8 mouse cellular contexts compared by ENCODE assay signal in the genomic region with DNA sequence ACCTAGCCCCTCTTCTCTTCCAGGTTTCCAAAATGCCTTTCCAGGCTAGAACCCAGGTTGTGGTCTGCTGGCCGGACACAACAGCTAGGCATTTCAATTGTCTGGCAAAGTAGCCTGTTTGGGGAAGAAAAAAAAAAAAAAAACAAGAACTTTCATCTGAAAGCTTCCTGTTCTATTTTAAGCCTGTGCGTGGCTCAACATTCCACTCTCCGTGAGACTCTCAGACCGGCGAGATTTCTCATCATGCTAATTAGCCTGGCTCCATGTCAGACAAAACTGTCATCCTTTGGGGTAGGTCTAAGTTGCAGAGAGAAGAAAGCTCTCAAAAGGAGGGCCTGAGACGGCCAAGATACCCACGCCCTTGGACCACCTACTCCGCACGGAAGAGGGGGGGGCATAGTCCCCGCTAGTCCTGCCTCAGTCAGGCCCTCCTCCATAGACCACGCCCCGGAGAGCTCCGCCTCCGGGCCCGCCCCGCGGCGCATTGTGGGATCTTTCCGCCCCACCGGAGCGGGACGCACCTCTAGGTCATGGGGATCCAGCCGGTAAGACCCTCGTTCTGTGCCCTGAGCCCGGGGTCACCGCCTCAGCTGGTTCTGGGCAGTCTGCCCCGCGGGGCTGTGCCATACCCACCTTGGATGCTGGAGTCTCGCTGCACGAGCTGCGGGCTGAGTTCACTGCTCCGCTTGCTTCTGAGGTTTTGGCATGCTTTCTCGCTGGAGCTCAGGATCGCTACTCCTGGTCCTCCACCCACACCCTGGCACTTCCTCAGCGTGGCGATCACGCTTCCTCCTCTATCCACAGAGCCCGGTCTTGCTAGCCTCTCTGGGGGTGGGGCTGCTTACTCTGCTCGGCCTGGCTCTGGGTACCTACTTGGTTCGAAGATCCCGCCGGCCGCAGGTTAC. TPM values are rescaled to one million over a fixed set of nuclear protein-coding genes. Genes with fewer than 3 reads are reported as not detected.
A peak's percentile ranks its signal among the peaks of the same experiment; 100 is the strongest.
DNase-seq lines count a peak whose midpoint lies in the region; ATAC-seq and TF ChIP-seq lines count a peak whose summit lies in the region.

A gene (plus strand): TSS at position 51 of the 905 bp plus-strand sequence.

- TF ChIP-seq CTCF in MEL (IDR thresholded peaks at IDR 0.05 in 2 of 3, conservative IDR thresholded peaks at IDR 0.05 in 1 of 3; ENCODE audit: control insufficient read depth in 1 of 3, insufficient read depth in 1 of 3, low read depth in 2 of 3, low read length in 3 of 3, poor library complexity in 1 of 3, severe bottlenecking in 1 of 3): no peak
- no peak for TF ChIP-seq CTCF in forebrain, postnatal 0 days (IDR thresholded peaks at IDR 0.05; ENCODE audit: low read depth)
- TF ChIP-seq CTCF in layer of hippocampus, adult 2 months (conservative IDR thresholded peaks at IDR 0.05): no peak
- no peak for TF ChIP-seq CTCF in lung, embryonic 14.5 days (IDR thresholded peaks at IDR 0.05; ENCODE audit: low read depth)
- no peak for TF ChIP-seq CTCF in olfactory bulb, adult 2 months (IDR thresholded peaks at IDR 0.05; ENCODE audit: insufficient read depth, low read depth, low read length)
- TF ChIP-seq CTCF in thymus, adult 2 months (IDR thresholded peaks at IDR 0.05; ENCODE audit: borderline replicate concordance, control insufficient read depth, extremely low read depth, insufficient read depth, low read length, poor library complexity): peak; percentile 56; the same call in 1 of the 2 replicates

- WGBS in forebrain, postnatal 0 days: 1% methylated on average over 43 of the region's 43 CpGs
- 1% methylated on average over 43 of the region's 43 CpGs for WGBS in lung, embryonic 14.5 days
- WGBS in olfactory bulb, adult 2 months: 2% methylated on average over 43 of the region's 43 CpGs
- 1% methylated on average over 43 of the region's 43 CpGs for WGBS in thymus, adult 2 months

- H3K27ac ChIP-seq in MEL (ENCODE audit: control insufficient read depth, low read depth, low read length): peak within 1 kb of the TSS; percentile 91
- H3K27ac ChIP-seq in forebrain, postnatal 0 days (ENCODE audit: low read depth, low read length): no peak within 1 kb of the TSS
- peak within 1 kb of the TSS; percentile 65; the same call in 1 of the 2 replicates for H3K27ac ChIP-seq in layer of hippocampus, adult 2 months
- peak within 1 kb of the TSS; percentile 72 for H3K27ac ChIP-seq in lung, embryonic 14.5 days (ENCODE audit: low read depth)
- no peak within 1 kb of the TSS for H3K27ac ChIP-seq in olfactory bulb, adult 2 months (ENCODE audit: insufficient read depth, low read depth, low read length)
- no peak within 1 kb of the TSS for H3K27ac ChIP-seq in thymus, adult 2 months (ENCODE audit: control insufficient read depth, insufficient read depth, low read length)

- peak; percentile 86 to 90; a peak in 3 of 4 replicates for TF ChIP-seq POLR2A in MEL (IDR thresholded peaks at IDR 0.05; ENCODE audit: control insufficient read depth in 1 of 2, insufficient read depth in 1 of 2, low read depth in 1 of 2, low read length in 2 of 2, poor library complexity in 1 of 2)
- TF ChIP-seq POLR2A in olfactory bulb, adult 2 months (IDR thresholded peaks at IDR 0.05; ENCODE audit: insufficient read depth, low read depth, low read length): peak; percentile 26; the same call in 1 of the 2 replicates
- TF ChIP-seq POLR2A in thymus, adult 2 months (IDR thresholded peaks at IDR 0.05; ENCODE audit: control insufficient read depth, extremely low read depth, insufficient read depth, low read length, poor library complexity): 0 out of 2 replicates have a peak, but pooled peaks have one; percentile 30

- TF ChIP-seq RAD21 in MEL (IDR thresholded peaks at IDR 0.05; ENCODE audit: low read depth, low read length): no peak

- peaks cover 4 to 16% of the 10 kb centered on the region in 2 experiments; a peak in 2 of 4 replicates for H3K4me1 ChIP-seq in MEL (ENCODE audit: control insufficient read depth in 1 of 2, insufficient read depth in 2 of 2, low read length in 2 of 2)
- no peaks in the 10 kb centered on the region for H3K4me1 ChIP-seq in forebrain, postnatal 0 days (ENCODE audit: insufficient read depth)
- H3K4me1 ChIP-seq in lung, embryonic 14.5 days (ENCODE audit: insufficient read depth): 0 out of 2 replicates have a peak, but pooled peaks cover 8% of the 10 kb centered on the region
- H3K4me1 ChIP-seq in olfactory bulb, adult 2 months (ENCODE audit: control insufficient read depth, insufficient read depth, low read length): peaks cover 9% of the 10 kb centered on the region
- H3K4me1 ChIP-seq in thymus, adult 2 months (replicated peaks; ENCODE audit: control insufficient read depth, insufficient read depth, low read length): peaks cover 9% of the 10 kb centered on the region

- ATAC-seq in forebrain, postnatal 0 days: peak; percentile 94
- peak; percentile 99 for ATAC-seq in lung, embryonic 14.5 days (ENCODE audit: insufficient read depth)

- H3K4me3 ChIP-seq in MEL (ENCODE audit: control insufficient read depth in 1 of 2, insufficient read depth in 1 of 2, low read depth in 2 of 2, low read length in 2 of 2): peak within 1 kb of the TSS; percentile 86 to 89
- peak within 1 kb of the TSS; percentile 67 for H3K4me3 ChIP-seq in forebrain, postnatal 0 days (ENCODE audit: low read depth, low read length)
- H3K4me3 ChIP-seq in layer of hippocampus, adult 2 months: peak within 1 kb of the TSS; percentile 89
- H3K4me3 ChIP-seq in lung, embryonic 14.5 days (ENCODE audit: low read depth, low read length): peak within 1 kb of the TSS; percentile 79
- H3K4me3 ChIP-seq in olfactory bulb, adult 2 months (ENCODE audit: insufficient read depth, low read depth, low read length): peak within 1 kb of the TSS; percentile 59
- peak within 1 kb of the TSS; percentile 94 for H3K4me3 ChIP-seq in thymus, adult 2 months (ENCODE audit: control insufficient read depth, insufficient read depth, low read length)

- peak within 1 kb of the TSS; percentile 88 for H3K9ac ChIP-seq in MEL (ENCODE audit: control insufficient read depth, low read depth, low read length, poor library complexity, severe bottlenecking)
- H3K9ac ChIP-seq in forebrain, postnatal 0 days: peak within 1 kb of the TSS; percentile 70
- H3K9ac ChIP-seq in lung, embryonic 14.5 days: peak within 1 kb of the TSS; percentile 78

- H3K4me2 ChIP-seq in forebrain, postnatal 0 days (ENCODE audit: low read depth): peak within 1 kb of the TSS; percentile 94
- peak within 1 kb of the TSS; percentile 65 for H3K4me2 ChIP-seq in lung, embryonic 14.5 days

- peaks cover 21 to 28% of the 10 kb centered on the region in 2 experiments; a peak in 3 of 4 replicates for H3K36me3 ChIP-seq in MEL (ENCODE audit: control insufficient read depth in 1 of 2, insufficient read depth in 2 of 2, low read length in 2 of 2)
- 0 out of 2 replicates have a peak, but pooled peaks cover 9% of the 10 kb centered on the region for H3K36me3 ChIP-seq in forebrain, postnatal 0 days (ENCODE audit: insufficient read depth)
- peaks cover 29% of the 10 kb centered on the region for H3K36me3 ChIP-seq in lung, embryonic 14.5 days (ENCODE audit: insufficient read depth)
- H3K36me3 ChIP-seq in thymus, adult 2 months (ENCODE audit: control insufficient read depth, insufficient read depth, low read length): no peaks in the 10 kb centered on the region

- H3K9me3 ChIP-seq in MEL (replicated peaks; ENCODE audit: insufficient read depth, low read length): no peaks in the 10 kb centered on the region
- H3K9me3 ChIP-seq in forebrain, postnatal 0 days (ENCODE audit: low read length): no peaks in the 10 kb centered on the region
- H3K9me3 ChIP-seq in lung, embryonic 14.5 days (ENCODE audit: low read depth, low read length): no peaks in the 10 kb centered on the region

- peak; percentile 92 for DNase-seq in MEL (ENCODE audit: low read depth, low spot score)
- DNase-seq in cerebellum, adult 8-10 months: peak; percentile 65
- peak; percentile 68 for DNase-seq in forebrain, postnatal 0 days
- DNase-seq in heart, postnatal 36 days: peak; percentile 81 to 84
- DNase-seq in layer of hippocampus, adult 2 months (ENCODE audit: low spot score in 2 of 2): peak; percentile 37 to 57
- DNase-seq in lung, embryonic 14.5 days: peak; percentile 93
- DNase-seq in thymus, adult 2 months: peak; percentile 86

- TF ChIP-seq EP300 in MEL (IDR thresholded peaks at IDR 0.05; ENCODE audit: low read depth in 1 of 2, low read length in 2 of 2): 0 out of 4 replicates have a peak, but pooled peaks of 1 of the 2 experiments have one; percentile 9

- H3K27me3 ChIP-seq in MEL (ENCODE audit: control insufficient read depth in 1 of 2, insufficient read depth in 2 of 2, low read length in 2 of 2): no peaks in the 10 kb centered on the region
- H3K27me3 ChIP-seq in forebrain, postnatal 0 days (ENCODE audit: insufficient read depth, low read length): no peaks in the 10 kb centered on the region
- no peaks in the 10 kb centered on the region for H3K27me3 ChIP-seq in lung, embryonic 14.5 days (ENCODE audit: insufficient read depth, low read length)
- no peaks in the 10 kb centered on the region for H3K27me3 ChIP-seq in thymus, adult 2 months (ENCODE audit: control insufficient read depth, insufficient read depth, low read length)

- intact Hi-C loops in heart, postnatal 36 days (cut with DNase I): no loop called here

- peaks cover 21% of the 10 kb centered on the region for H3K79me2 ChIP-seq in MEL (ENCODE audit: control insufficient read depth, insufficient read depth, low read length, poor library complexity)

TF ChIP-seq in MEL, 35 proteins besides CTCF, POLR2A, EP300 and RAD21 (continues in another document):
- TF ChIP-seq MYC (IDR thresholded peaks at IDR 0.05; ENCODE audit: low read depth, low read length) (no peak), ZMIZ1 (IDR thresholded peaks at IDR 0.05; ENCODE audit: low read depth, low read length) (peak; percentile 78; the same call in 1 of the 2 replicates), TCF12 (IDR thresholded peaks at IDR 0.05; ENCODE audit: low read depth, low read length) (0 out of 2 replicates have a peak, but pooled peaks have one; percentile 21), USF1 (IDR thresholded peaks at IDR 0.05; ENCODE audit: low read depth, low read length) (0 out of 2 replicates have a peak, but pooled peaks have one; percentile 17), NELFE (IDR thresholded peaks at IDR 0.05; ENCODE audit: low read depth, low read length) (peak; percentile 89), GABPA (IDR thresholded peaks at IDR 0.05; ENCODE audit: low read depth, low read length) (no peak)

RNA-seq across cellular contexts. Expression of the gene that starts here (rescaled TPM):
- total RNA-seq in MEL (2012; rRNA removed): 18.8 and 35.8 TPM in 2 replicates
- polyA plus RNA-seq in MEL (2012; ENCODE audit: insufficient read depth in 1 of 2, insufficient read length in 2 of 2, low read depth in 1 of 2, low replicate concordance in 2 of 2, missing spikeins in 1 of 2): 10 to 100 TPM in 1 of 2 experiments, not detected in 1; 94.8 TPM
- 9.2 and 16.0 TPM in 2 replicates for total RNA-seq in forebrain, postnatal 0 days (2014; rRNA removed)
- 9.5 and 14.5 TPM in 2 replicates for polyA plus RNA-seq in forebrain, postnatal 0 days (2015; fragmentation: Nextera tagmentation; extraction: Ambion mirVana)
- 10 to 100 TPM; 26.1 to 27.0 TPM for total RNA-seq in heart, postnatal 36 days (2021)
- total RNA-seq in layer of hippocampus, adult 2 months (2021): 10 to 100 TPM; 27.4 to 39.9 TPM
- polyA plus RNA-seq in lung, embryonic 14.5 days (2014; fragmentation: Nextera tagmentation; extraction: Ambion mirVana): 33.9 and 37.8 TPM in 2 replicates
- not detected in 2 replicates for polyA plus RNA-seq in olfactory bulb, adult 2 months (2012; ENCODE audit: insufficient read depth, insufficient read length, low replicate concordance, missing spikeins)
- polyA plus RNA-seq in thymus, adult 2 months (2012; rRNA removed): 44.9 and 47.2 TPM in 2 replicates

Comparison
In these comparisons a context has a peak if more than half of its experiments do, and no peak if none do; other contexts are left out.
1. RNA of the gene that starts here (polyA plus RNA-seq): 94.8 TPM in MEL, 44.9 to 47.2 TPM in thymus, adult 2 months, 33.9 to 37.8 TPM in lung, embryonic 14.5 days and 9.5 to 14.5 TPM in forebrain, postnatal 0 days; not detected in olfactory bulb, adult 2 months; every median in the first group is over 10 times any median in the second.
2. H3K27ac ChIP-seq: peak in MEL (single experiment), layer of hippocampus, adult 2 months (single experiment) and lung, embryonic 14.5 days (single experiment); none in forebrain, postnatal 0 days (single experiment), olfactory bulb, adult 2 months (single experiment) and thymus, adult 2 months (single experiment).
3. POLR2A ChIP-seq: peak in every context shown above with its lines; median percentile 88 in MEL; 30 in thymus, adult 2 months; 26 in olfactory bulb, adult 2 months.
4. Peak in every context shown above with its lines, with median percentiles within 50 percentile points of each other: DNase-seq, H3K4me3 ChIP-seq and H3K9ac ChIP-seq.